Mouse (Mus musculus) forebrain, embryonic 11.5 days (tissue): ENCODE measurements around the gene Card14. TPM values are rescaled to one million over a fixed set of nuclear protein-coding genes. Genes with fewer than 3 reads are reported as not detected.

ENCODE experiments used
- ATAC-seq: fragments of 200-750 bp; cut with Nextera tagmentation; replicated peaks from 2 replicates; pipeline ENCODE4 v1.8.0; 2017; ENCODE audit warnings: moderate TSS enrichment; ENCODE audit not compliant: low FRiP score
- DNase-seq: peaks from one replicate; pipeline ENCODE4 v3.0.0-alpha.2; 2017; ENCODE audit warnings: low spot score
- H3K27ac ChIP-seq: fragments of 300-500 bp; sonication (generic); 2 replicates; pipeline ENCODE4 v1.5.1; 2014; ENCODE audit warnings: low read depth, low read length
- H3K27me3 ChIP-seq: fragments of 300-500 bp; sonication (generic); 2 replicates; pipeline ENCODE4 v1.6.1; 2014; ENCODE audit warnings: mild to moderate bottlenecking, low read length, mixed read lengths; ENCODE audit not compliant: control insufficient read depth, insufficient read depth
- H3K36me3 ChIP-seq: fragments of 300-500 bp; sonication (generic); 2 replicates; pipeline ENCODE4 v1.6.1; 2014; ENCODE audit warnings: mild to moderate bottlenecking, low read length, moderate library complexity, mixed read lengths; ENCODE audit not compliant: control insufficient read depth, insufficient read depth
- H3K4me1 ChIP-seq: fragments of 300-500 bp; sonication (generic); replicated peaks from 2 replicates; pipeline ENCODE4 v1.6.1; 2014; ENCODE audit warnings: low read length, mixed read lengths; ENCODE audit not compliant: control insufficient read depth, insufficient read depth
- H3K4me2 ChIP-seq: fragments of 300-500 bp; sonication (generic); 2 replicates; pipeline ENCODE4 v1.6.1; 2014; ENCODE audit warnings: low read depth, mild to moderate bottlenecking, low read length, moderate library complexity, mixed read lengths; ENCODE audit not compliant: severe bottlenecking
- H3K4me3 ChIP-seq: fragments of 300-500 bp; sonication (generic); 2 replicates; pipeline ENCODE4 v1.5.1; 2014; ENCODE audit warnings: low read depth, low read length
- H3K9ac ChIP-seq: fragments of 300-500 bp; sonication (generic); 2 replicates; pipeline ENCODE4 v1.6.1; 2014; ENCODE audit warnings: low read length
- H3K9me3 ChIP-seq: fragments of 300-500 bp; sonication (generic); 2 replicates; pipeline ENCODE4 v1.6.1; 2016; ENCODE audit warnings: low read length, mixed read lengths; ENCODE audit not compliant: control insufficient read depth
- WGBS: fragments of 180-500 bp; shearing (Covaris S2); extraction: QIAGEN DNeasy Blood & Tissue Kit; methylation state at CpG from one replicate; pipeline ENCODE4 v1.1.7; 2014; 5-methylcytosine and 5-hydroxymethylcytosine counted together
- polyA plus RNA-seq: library from polyadenylated mRNA; unstranded; fragments of >200 nt; fragmentation: Nextera tagmentation; extraction: Ambion mirVana; gene quantifications from 2 replicates; pipeline ENCODE4 v1.2.1, GENCODE M21; 2014

The Card14 gene
- polyA plus RNA-seq, 1 experiment from 2014 or later = not detected

DNA sequence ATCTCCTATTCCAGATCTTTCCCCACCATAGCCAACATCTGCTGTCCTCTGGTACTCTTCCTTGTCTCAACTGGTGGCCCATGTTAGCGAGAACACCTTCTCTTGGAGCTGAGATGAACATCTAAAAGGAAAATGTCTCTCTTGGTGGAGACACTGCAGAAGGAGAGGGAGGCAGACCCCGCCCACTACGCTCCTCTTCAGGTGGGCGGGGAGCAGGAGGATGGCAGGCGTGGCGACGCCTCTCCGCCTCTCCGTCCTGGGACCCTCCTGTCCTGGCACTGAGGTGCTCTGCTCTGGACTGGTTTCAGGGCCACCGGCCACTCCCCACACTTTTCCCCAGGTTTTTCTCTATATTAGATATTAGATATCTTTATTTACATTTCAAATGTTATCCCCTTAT is 3.1 kb downstream of the Card14 start:
- H3K4me2 ChIP-seq = no peak overlapping the region
- H3K4me3 ChIP-seq = no peak overlapping the region
- DNase-seq (no peak), ATAC-seq (no peak)
- no peak overlapping the region for H3K9ac ChIP-seq
- H3K4me1 ChIP-seq = no peaks in the 10 kb centered on the region
- no peaks in the 10 kb centered on the region for H3K9me3 ChIP-seq
- no peak overlapping the region for H3K27ac ChIP-seq
- H3K36me3 ChIP-seq = no peaks in the 10 kb centered on the region
- no peaks in the 10 kb centered on the region for H3K27me3 ChIP-seq
- WGBS = 17% methylated on average over 10 of the region's 10 CpGs

DNA sequence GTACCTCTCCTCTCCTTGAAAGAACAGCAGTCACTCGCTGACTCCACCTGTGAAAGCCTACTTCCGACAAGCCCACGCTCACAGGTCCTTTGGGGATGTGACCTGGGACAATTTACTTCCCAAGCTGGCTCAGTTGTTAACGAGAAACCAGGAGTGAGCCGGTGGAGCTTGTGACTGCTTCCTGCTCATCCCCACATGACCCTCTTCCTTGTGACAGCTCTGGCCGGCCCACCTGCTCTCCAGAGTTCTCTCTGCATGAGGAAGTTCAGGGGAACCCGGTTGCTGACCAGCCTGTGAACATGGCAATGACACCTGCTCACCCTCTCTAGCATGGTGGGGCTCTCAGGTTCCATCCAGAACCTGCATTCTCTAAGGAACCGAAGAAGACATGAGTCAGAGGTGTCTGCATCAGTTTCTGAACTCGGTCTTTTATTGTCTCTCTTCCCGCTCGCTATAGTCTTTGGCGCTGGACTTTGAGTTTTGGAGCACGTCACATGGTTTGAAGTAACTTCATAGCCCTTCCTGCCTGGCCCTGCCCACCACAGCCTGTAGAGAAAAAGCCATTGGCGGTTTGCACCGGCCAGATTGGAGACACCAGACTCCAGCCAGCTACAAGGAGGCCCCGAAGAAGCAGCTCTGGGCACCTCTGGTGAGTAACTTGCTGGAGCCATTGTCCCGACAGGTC is 6.8 kb downstream of the Card14 start:
- Histone ChIP-seq H3K36me3 (no peaks in the 10 kb centered on the region), H3K4me3 (no peak overlapping the region), H3K4me1 (no peaks in the 10 kb centered on the region), H3K9me3 (no peaks in the 10 kb centered on the region), H3K4me2 (no peak overlapping the region), H3K9ac (no peak overlapping the region), H3K27me3 (no peaks in the 10 kb centered on the region), H3K27ac (no peak overlapping the region)
- ATAC-seq (no peak), DNase-seq (no peak)
- 85% methylated on average over 17 of the region's 17 CpGs for WGBS

- ATAC-seq (no peak), DNase-seq (no peak)
- no peaks in the 10 kb centered on the region for H3K27me3 ChIP-seq
- 87% methylated on average over 4 of the region's 4 CpGs for WGBS
- no peak overlapping the region for H3K9ac ChIP-seq
- no peak overlapping the region for H3K4me3 ChIP-seq
- no peak overlapping the region for H3K27ac ChIP-seq
- no peaks in the 10 kb centered on the region for H3K9me3 ChIP-seq
- no peaks in the 10 kb centered on the region for H3K36me3 ChIP-seq
- H3K4me2 ChIP-seq = no peak overlapping the region
- H3K4me1 ChIP-seq = no peaks in the 10 kb centered on the region
Observed at GRCm38 (mm10) chr11:119316720-119317119, 9.2 kb downstream of the Card14 start.

GRCm38 (mm10) chr11:119322521-119322920 is 15.0 kb downstream of the Card14 start:
- Histone ChIP-seq H3K27me3 (no peaks in the 10 kb centered on the region), H3K36me3 (no peaks in the 10 kb centered on the region), H3K27ac (no peak overlapping the region), H3K9me3 (0 out of 2 replicates have a peak, but pooled peaks cover 2% of the 10 kb centered on the region), H3K4me1 (no peaks in the 10 kb centered on the region), H3K4me2 (no peak overlapping the region), H3K9ac (no peak overlapping the region), H3K4me3 (no peak overlapping the region)
- no peak for DNase-seq
- WGBS = 81% methylated on average over 13 of the region's 13 CpGs
- ATAC-seq = no peak

DNA sequence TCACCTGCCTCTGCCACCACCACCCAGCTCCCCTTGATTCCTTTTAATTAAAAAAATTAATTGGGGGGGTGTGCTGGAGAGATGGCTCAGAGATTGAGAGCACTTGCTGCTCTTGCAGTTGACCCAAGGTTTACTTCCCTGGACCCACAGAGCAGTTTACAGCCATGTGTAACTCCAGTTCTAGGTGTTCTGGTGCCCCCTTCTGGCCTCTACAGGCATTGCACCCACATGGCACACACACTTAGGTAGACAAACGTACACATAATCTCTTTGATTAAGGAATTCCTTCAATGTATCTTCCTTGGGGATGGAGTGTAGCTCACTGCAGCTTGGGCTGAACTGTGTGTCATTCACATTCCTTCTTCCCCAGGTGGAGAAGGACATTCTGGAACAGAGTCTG is 17.5 kb downstream of the Card14 start:
- DNase-seq = no peak
- Histone ChIP-seq H3K4me1 (no peaks in the 10 kb centered on the region), H3K36me3 (no peaks in the 10 kb centered on the region), H3K27me3 (no peaks in the 10 kb centered on the region), H3K9me3 (0 out of 2 replicates have a peak, but pooled peaks cover 2% of the 10 kb centered on the region), H3K4me2 (no peak overlapping the region), H3K4me3 (no peak overlapping the region), H3K27ac (no peak overlapping the region), H3K9ac (no peak overlapping the region)
- 80% methylated on average over 1 of the region's 1 CpGs for WGBS
- no peak for ATAC-seq

DNA sequence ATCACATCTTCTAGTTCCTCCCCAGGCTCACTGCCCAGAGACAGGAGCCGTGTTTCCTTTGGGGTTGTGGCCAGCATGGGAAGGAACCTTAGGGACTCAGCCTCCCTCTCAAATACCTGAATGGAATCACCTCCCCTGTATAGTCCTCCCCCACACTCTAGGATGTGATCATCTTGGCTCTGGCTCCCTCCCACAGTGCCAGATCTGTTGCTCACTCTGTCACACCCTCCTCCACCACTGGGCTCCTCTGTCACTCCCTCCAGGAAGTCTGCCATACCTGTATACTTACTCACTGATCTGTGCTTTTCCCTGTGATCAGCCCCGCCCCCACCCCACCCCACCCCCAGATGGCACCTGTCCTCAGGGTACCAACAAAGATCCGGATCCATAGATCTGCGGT is 23.0 kb downstream of the Card14 start:
- DNase-seq = no peak
- WGBS = 69% methylated on average over 4 of the region's 4 CpGs
- H3K4me3 ChIP-seq = no peak overlapping the region

GRCm38 (mm10) chr11:119331970-119332369 is 24.4 kb downstream of the Card14 start:
- H3K27ac ChIP-seq = no peak overlapping the region
- no peak for ATAC-seq
- WGBS = 58% methylated on average over 3 of the region's 3 CpGs

More for the DNA sequence above, 23.0 kb downstream of the Card14 start:
- H3K4me2 ChIP-seq = no peak overlapping the region
- H3K9me3 ChIP-seq = no peaks in the 10 kb centered on the region
- no peak overlapping the region for H3K27ac ChIP-seq
- H3K36me3 ChIP-seq = no peaks in the 10 kb centered on the region
- H3K4me1 ChIP-seq = no peaks in the 10 kb centered on the region
- no peaks in the 10 kb centered on the region for H3K27me3 ChIP-seq
- ATAC-seq = no peak
- no peak overlapping the region for H3K9ac ChIP-seq

GRCm38 (mm10) chr11:119338271-119339059 is 30.9 kb downstream of the Card14 start:
- Histone ChIP-seq H3K4me1 (no peaks in the 10 kb centered on the region), H3K27me3 (no peaks in the 10 kb centered on the region), H3K9ac (no peak overlapping the region), H3K9me3 (no peaks in the 10 kb centered on the region), H3K36me3 (no peaks in the 10 kb centered on the region), H3K4me3 (no peak overlapping the region), H3K4me2 (no peak overlapping the region), H3K27ac (no peak overlapping the region)
- ATAC-seq (no peak), DNase-seq (no peak)
- 85% methylated on average over 10 of the region's 10 CpGs for WGBS

More at GRCm38 (mm10) chr11:119331970-119332369, 24.4 kb downstream of the Card14 start:
- no peaks in the 10 kb centered on the region for H3K36me3 ChIP-seq
- no peaks in the 10 kb centered on the region for H3K4me1 ChIP-seq
- no peak overlapping the region for H3K4me3 ChIP-seq
- DNase-seq = no peak
- H3K4me2 ChIP-seq = no peak overlapping the region
- no peaks in the 10 kb centered on the region for H3K9me3 ChIP-seq
- H3K9ac ChIP-seq = no peak overlapping the region
- no peaks in the 10 kb centered on the region for H3K27me3 ChIP-seq
